Comparison of ENCODE assay signal across 8 mouse cellular contexts in the genomic region with DNA sequence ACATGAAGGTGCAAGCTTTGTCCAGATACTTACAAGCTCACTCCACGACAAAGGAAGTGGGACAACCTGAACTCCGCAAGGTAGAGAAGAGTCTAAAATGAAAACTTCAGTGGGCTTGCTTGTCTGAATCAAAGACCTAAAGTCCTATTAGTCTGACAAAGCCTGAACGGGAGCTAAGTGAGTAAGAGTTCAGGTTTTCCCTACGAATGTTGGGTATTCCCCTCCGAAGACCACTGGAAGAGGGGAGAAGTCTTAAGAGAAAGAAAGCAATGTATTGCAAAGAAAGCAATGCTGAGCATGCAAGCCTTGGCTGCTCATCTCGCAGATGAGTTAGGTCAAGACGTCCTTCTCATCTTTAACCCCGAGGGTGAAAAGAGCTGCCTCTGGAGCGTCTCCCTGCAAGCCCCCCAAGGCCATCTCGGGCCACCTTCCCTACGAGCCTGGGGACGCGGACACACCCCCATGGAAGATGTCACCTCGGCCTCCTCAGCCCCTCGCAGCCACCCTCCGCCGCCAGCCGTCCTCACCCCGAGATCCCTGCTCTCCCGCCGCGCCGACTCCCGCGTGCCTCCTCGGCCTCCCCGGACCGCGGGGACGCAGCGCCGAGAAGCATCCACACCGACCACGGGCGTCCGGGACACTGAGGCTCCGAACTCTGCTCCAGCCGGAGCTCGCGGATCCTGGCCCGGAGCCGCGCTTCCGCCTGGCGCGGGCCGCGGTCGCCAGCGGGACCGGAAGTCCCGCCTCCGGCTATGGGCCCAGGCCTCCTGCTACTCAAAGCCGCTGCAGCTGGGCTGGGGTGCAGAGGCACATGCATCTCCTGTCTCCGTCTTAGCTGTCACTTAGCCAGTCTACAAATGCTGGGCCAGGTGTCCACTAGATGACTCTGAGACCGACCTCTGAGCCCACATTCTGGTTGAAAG. TPM values are rescaled to one million over a fixed set of nuclear protein-coding genes. Genes with fewer than 3 reads are reported as not detected.
DNase-seq lines count a peak whose midpoint lies in the region; ATAC-seq and TF ChIP-seq lines count a peak whose summit lies in the region.

A gene (minus strand): TSS at position 727 of the 923 bp plus-strand sequence.

- H3K9me3 ChIP-seq in heart, embryonic 13.5 days: no peaks in the 10 kb centered on the region
- no peaks in the 10 kb centered on the region for H3K9me3 ChIP-seq in kidney, postnatal 0 days (replicated peaks; ENCODE audit: low read length)
- no peaks in the 10 kb centered on the region for H3K9me3 ChIP-seq in liver, embryonic 14.5 days (ENCODE audit: control insufficient read depth, low read length)
- no peaks in the 10 kb centered on the region for H3K9me3 ChIP-seq in stomach, embryonic 15.5 days

- peak within 1 kb of the TSS; percentile 92 for H3K9ac ChIP-seq in heart, embryonic 13.5 days
- H3K9ac ChIP-seq in kidney, postnatal 0 days (ENCODE audit: low read depth, low read length): peak within 1 kb of the TSS; percentile 90
- H3K9ac ChIP-seq in liver, embryonic 14.5 days (replicated peaks): peak within 1 kb of the TSS; percentile 90
- peak within 1 kb of the TSS; percentile 75 for H3K9ac ChIP-seq in stomach, embryonic 15.5 days

- peak; percentile 91 for DNase-seq in CD4-positive, CD25-positive, alpha-beta regulatory T cell, adult 2 months (ENCODE audit: low read depth, low spot score)
- DNase-seq in brain, embryonic 14.5 days (ENCODE audit: low read depth): peak; percentile 87
- peak; percentile 88 for DNase-seq in kidney, postnatal 0 days (ENCODE audit: low spot score)
- peak; percentile 42 to 59 (median 55) for DNase-seq in liver, embryonic 14.5 days (ENCODE audit: low read depth in 3 of 3, low spot score in 3 of 3)
- peak; percentile 87 for DNase-seq in neural tube, embryonic 10.5 days (ENCODE audit: extremely low spot score, low spot score)

- no peaks in the 10 kb centered on the region for H3K36me3 ChIP-seq in heart, embryonic 13.5 days
- no peaks in the 10 kb centered on the region for H3K36me3 ChIP-seq in kidney, postnatal 0 days (ENCODE audit: insufficient read depth, low read length)
- no peaks in the 10 kb centered on the region for H3K36me3 ChIP-seq in liver, embryonic 14.5 days (replicated peaks; ENCODE audit: control insufficient read depth, insufficient read depth, low read depth)
- no peaks in the 10 kb centered on the region for H3K36me3 ChIP-seq in stomach, embryonic 15.5 days

- WGBS in heart, embryonic 13.5 days: 3% methylated on average over 56 of the region's 56 CpGs
- WGBS in kidney, postnatal 0 days: 2% methylated on average over 54 of the region's 56 CpGs
- WGBS in liver, embryonic 14.5 days (ENCODE audit: insufficient replicate concordance): 2% methylated on average over 56 of the region's 56 CpGs
- 2% methylated on average over 56 of the region's 56 CpGs for WGBS in stomach, embryonic 15.5 days

- no peak for TF ChIP-seq EP300 in liver, embryonic 14.5 days (IDR thresholded peaks at IDR 0.05; ENCODE audit: low read depth)

- TF ChIP-seq POLR2A in brain, embryonic 14.5 days (IDR thresholded peaks at IDR 0.05; ENCODE audit: borderline replicate concordance, extremely low read depth, insufficient read depth, insufficient read length, poor library complexity, severe bottlenecking): peak; percentile 84

- H3K4me2 ChIP-seq in heart, embryonic 13.5 days: peak within 1 kb of the TSS; percentile 77
- peak within 1 kb of the TSS; percentile 88 for H3K4me2 ChIP-seq in kidney, postnatal 0 days (ENCODE audit: low read length)
- peak within 1 kb of the TSS; percentile 87 for H3K4me2 ChIP-seq in liver, embryonic 14.5 days (ENCODE audit: low read depth)
- H3K4me2 ChIP-seq in stomach, embryonic 15.5 days: peak within 1 kb of the TSS; percentile 66

- no peaks in the 10 kb centered on the region for H3K27me3 ChIP-seq in heart, embryonic 13.5 days (replicated peaks)
- no peaks in the 10 kb centered on the region for H3K27me3 ChIP-seq in kidney, postnatal 0 days (ENCODE audit: insufficient read depth, low read length)
- no peaks in the 10 kb centered on the region for H3K27me3 ChIP-seq in liver, embryonic 14.5 days (ENCODE audit: control insufficient read depth, insufficient read depth, low read length)
- no peaks in the 10 kb centered on the region for H3K27me3 ChIP-seq in stomach, embryonic 15.5 days (replicated peaks)

- ATAC-seq in erythroid progenitor cell, adult 5-6 weeks (replicated peaks; ENCODE audit: low FRiP score, poor library complexity, severe bottlenecking): peak; percentile 79
- ATAC-seq in heart, embryonic 13.5 days (ENCODE audit: extremely low read depth, insufficient number of reproducible peaks, low FRiP score, low TSS enrichment): peak; percentile 66; the same call in 1 of the 2 replicates
- ATAC-seq in kidney, postnatal 0 days (replicated peaks; ENCODE audit: low FRiP score, low read depth): peak; percentile 65
- ATAC-seq in liver, embryonic 14.5 days (ENCODE audit: insufficient read depth): peak; percentile 88
- ATAC-seq in stomach, embryonic 15.5 days (ENCODE audit: insufficient read depth, low FRiP score, low read depth): peak; percentile 91

- H3K27ac ChIP-seq in heart, embryonic 13.5 days (replicated peaks): peak within 1 kb of the TSS; percentile 48
- peak within 1 kb of the TSS; percentile 76 for H3K27ac ChIP-seq in kidney, postnatal 0 days
- H3K27ac ChIP-seq in liver, embryonic 14.5 days: no peak within 1 kb of the TSS
- peak within 1 kb of the TSS; percentile 62 for H3K27ac ChIP-seq in stomach, embryonic 15.5 days

- peaks cover 18% of the 10 kb centered on the region for H3K4me1 ChIP-seq in heart, embryonic 13.5 days
- H3K4me1 ChIP-seq in kidney, postnatal 0 days (replicated peaks; ENCODE audit: insufficient read depth, low read length): peaks cover 8% of the 10 kb centered on the region
- H3K4me1 ChIP-seq in liver, embryonic 14.5 days (replicated peaks; ENCODE audit: control insufficient read depth in 2 of 2, insufficient read depth in 2 of 2, low read length in 1 of 2): peaks cover 0 to 8% of the 10 kb centered on the region in 2 experiments; a peak in 3 of 4 replicates
- peaks cover 5% of the 10 kb centered on the region for H3K4me1 ChIP-seq in stomach, embryonic 15.5 days

- no peak for TF ChIP-seq CTCF in brain, embryonic 14.5 days (IDR thresholded peaks at IDR 0.05; ENCODE audit: borderline replicate concordance, extremely low read depth, insufficient read depth, insufficient read length)
- TF ChIP-seq CTCF in kidney, postnatal 0 days (IDR thresholded peaks at IDR 0.05; ENCODE audit: low read depth): no peak
- TF ChIP-seq CTCF in liver, embryonic 14.5 days (IDR thresholded peaks at IDR 0.05; ENCODE audit: low read depth): no peak

- peak within 1 kb of the TSS; percentile 87 for H3K4me3 ChIP-seq in heart, embryonic 13.5 days
- peak within 1 kb of the TSS; percentile 84 for H3K4me3 ChIP-seq in kidney, postnatal 0 days (replicated peaks; ENCODE audit: low read depth, low read length)
- H3K4me3 ChIP-seq in liver, embryonic 14.5 days (ENCODE audit: insufficient read depth in 1 of 2, low read depth in 2 of 2, low read length in 2 of 2): peak within 1 kb of the TSS; percentile 87 to 89
- H3K4me3 ChIP-seq in stomach, embryonic 15.5 days (replicated peaks): peak within 1 kb of the TSS; percentile 76

RNA-seq across cellular contexts. Expression of the gene that starts here (rescaled TPM):
- 11.1 and 15.6 TPM in 2 replicates for polyA plus RNA-seq in brain, embryonic 14.5 days (2012; rRNA removed)
- 2.1 and 8.6 TPM in 2 replicates for total RNA-seq in erythroid progenitor cell, adult 5-6 weeks (2015; ENCODE audit: low replicate concordance)
- total RNA-seq in erythroid progenitor cell, adult 5-6 weeks (2017; ENCODE audit: low replicate concordance): 0.39 and 6.7 TPM in 2 replicates
- 8.8 and 9.1 TPM in 2 replicates for polyA plus RNA-seq in heart, embryonic 13.5 days (2015; fragmentation: Nextera tagmentation; extraction: Ambion mirVana)
- 8.4 and 9.8 TPM in 2 replicates for polyA plus RNA-seq in kidney, postnatal 0 days (2015; fragmentation: Nextera tagmentation; extraction: Ambion mirVana)
- polyA plus RNA-seq in liver, embryonic 14.5 days (2012; rRNA removed): 1.9 and 2.0 TPM in 2 replicates
- 2.4 and 2.6 TPM in 2 replicates for polyA plus RNA-seq in liver, embryonic 14.5 days (2014; fragmentation: Nextera tagmentation; extraction: Ambion mirVana)
- polyA plus RNA-seq in stomach, embryonic 15.5 days (2015; fragmentation: Nextera tagmentation; extraction: Ambion mirVana): 8.6 and 11.7 TPM in 2 replicates
